Mouse (Mus musculus): ENCODE measurements around the gene Nckipsd.

GRCm38 (mm10) chr9:108848419-108848818, 40.3 kb downstream of the Nckipsd start:
- TF ChIP-seq POLR2A (IDR thresholded peaks at IDR 0.05; ENCODE audit: insufficient read depth, low read depth, low read length), result no peak
- TF ChIP-seq EP300 (IDR thresholded peaks at IDR 0.05; ENCODE audit: insufficient read depth, low read depth, low read length), result no peak
- TF ChIP-seq CTCF (IDR thresholded peaks at IDR 0.05), result no peak

All from heart, adult 2 months (tissue).